ENCODE assay signal across 8 mouse cellular contexts in genomic region chr11:97489589-97490324, GRCm38 (mm10). TPM values are rescaled to one million over a fixed set of nuclear protein-coding genes. Genes with fewer than 3 reads are reported as not detected.
DNase-seq lines count a peak whose midpoint lies in the region; ATAC-seq lines count a peak whose summit lies in the region.

No protein-coding gene starts in this region.

- ATAC-seq in forebrain, embryonic 14.5 days: peak; percentile 75
- ATAC-seq in midbrain, embryonic 13.5 days: peak; percentile 79

- H3K27ac ChIP-seq in forebrain, embryonic 14.5 days (ENCODE audit: low read depth, low read length): no peak overlapping the region
- no peak overlapping the region for H3K27ac ChIP-seq in limb, embryonic 10.5 days
- H3K27ac ChIP-seq in midbrain, embryonic 13.5 days: no peak overlapping the region

- WGBS in forebrain, embryonic 14.5 days: 16% methylated on average over 16 of the region's 16 CpGs
- WGBS in limb, embryonic 10.5 days: 26% methylated on average over 16 of the region's 16 CpGs
- WGBS in midbrain, embryonic 13.5 days: 18% methylated on average over 16 of the region's 16 CpGs

- H3K27me3 ChIP-seq in forebrain, embryonic 14.5 days (replicated peaks; ENCODE audit: control insufficient read depth, insufficient read depth, low read length): no peaks in the 10 kb centered on the region
- no peaks in the 10 kb centered on the region for H3K27me3 ChIP-seq in limb, embryonic 10.5 days (ENCODE audit: low read depth, poor library complexity, severe bottlenecking)
- no peaks in the 10 kb centered on the region for H3K27me3 ChIP-seq in midbrain, embryonic 13.5 days

- H3K4me2 ChIP-seq in forebrain, embryonic 14.5 days (ENCODE audit: low read length): no peak overlapping the region
- H3K4me2 ChIP-seq in midbrain, embryonic 13.5 days (replicated peaks): no peak overlapping the region

- H3K9me3 ChIP-seq in forebrain, embryonic 14.5 days (replicated peaks; ENCODE audit: control insufficient read depth, low read length): no peaks in the 10 kb centered on the region
- H3K9me3 ChIP-seq in limb, embryonic 10.5 days (replicated peaks): no peaks in the 10 kb centered on the region
- H3K9me3 ChIP-seq in midbrain, embryonic 13.5 days: no peaks in the 10 kb centered on the region

- H3K4me3 ChIP-seq in forebrain, embryonic 14.5 days (ENCODE audit: low read depth, low read length): no peak overlapping the region
- no peak overlapping the region for H3K4me3 ChIP-seq in limb, embryonic 10.5 days
- H3K4me3 ChIP-seq in midbrain, embryonic 13.5 days (replicated peaks): no peak overlapping the region

- no peak overlapping the region for H3K9ac ChIP-seq in forebrain, embryonic 14.5 days (ENCODE audit: low read length)
- no peak overlapping the region for H3K9ac ChIP-seq in midbrain, embryonic 13.5 days (replicated peaks)

- H3K4me1 ChIP-seq in forebrain, embryonic 14.5 days (ENCODE audit: control insufficient read depth, insufficient read depth, low read length): no peaks in the 10 kb centered on the region
- 0 out of 2 replicates have a peak, but pooled peaks cover 5% of the 10 kb centered on the region for H3K4me1 ChIP-seq in limb, embryonic 10.5 days
- no peaks in the 10 kb centered on the region for H3K4me1 ChIP-seq in midbrain, embryonic 13.5 days (replicated peaks)

- peak; percentile 71 for DNase-seq in gastrocnemius, adult 18-20 months (ENCODE audit: low spot score)
- DNase-seq in gastrocnemius, postnatal 25 days: no peak
- DNase-seq in c-Kit-negative CD71-positive TER-119-positive erythroid progenitor cells, embryonic 14.5 days (ENCODE audit: low read depth, low spot score): peak; percentile 37
- DNase-seq in forebrain, embryonic 14.5 days (ENCODE audit: low spot score): peak; percentile 85
- peak; percentile 57 for DNase-seq in hindlimb bud, embryonic 11.5 days (ENCODE audit: extremely low spot score, low read depth, low spot score)
- DNase-seq in limb, embryonic 10.5 days (ENCODE audit: low spot score): peak; percentile 91
- peak; percentile 62 to 80 for DNase-seq in spleen, postnatal 14 days (ENCODE audit: low spot score in 2 of 2)

- peaks cover 29% of the 10 kb centered on the region; the same call in 1 of the 2 replicates for H3K36me3 ChIP-seq in forebrain, embryonic 14.5 days (ENCODE audit: control insufficient read depth, insufficient read depth, low read length)
- peaks cover 58% of the 10 kb centered on the region for H3K36me3 ChIP-seq in limb, embryonic 10.5 days
- peaks cover 60% of the 10 kb centered on the region for H3K36me3 ChIP-seq in midbrain, embryonic 13.5 days

RNA-seq across cellular contexts. Expression of gene 4933428G20Rik, which starts 10.4 kb away (rescaled TPM):
- total RNA-seq in gastrocnemius, adult 18-20 months (2021): not detected
- total RNA-seq in gastrocnemius, postnatal 25 days (2021): not detected
- 0.40 TPM in 1 of 2 replicates, not detected in the other for polyA plus RNA-seq in forebrain, embryonic 14.5 days (2014; fragmentation: Nextera tagmentation; extraction: Ambion mirVana)
- polyA plus RNA-seq in limb, embryonic 10.5 days (2016; fragmentation: Nextera tagmentation; extraction: Ambion mirVana): 0.49 and 0.54 TPM in 2 replicates
- 0.88 and 1.2 TPM in 2 replicates for polyA plus RNA-seq in midbrain, embryonic 13.5 days (2015; fragmentation: Nextera tagmentation; extraction: Ambion mirVana)
